Mouse (Mus musculus) ovary, adult 18-20 months (tissue): ENCODE data around the gene Gng12.
"Not testable (repeated sequence)": the region's sequence is repeated elsewhere in the genome, so short reads cannot be mapped to it uniquely, and the experiment has no call there.

Experiments
- DNase-seq: peaks from one replicate; pipeline ENCODE4 v3.0.0; 2022; ENCODE audit warnings: low spot score, mixed read lengths

Gene Gng12

GRCm38 (mm10) chr6:66955089-66955657, 59.0 kb downstream of the Gng12 start:
- DNase-seq: no peak

GRCm38 (mm10) chr6:66958466-66959235, 62.5 kb downstream of the Gng12 start:
- no peak for DNase-seq

- DNase-seq: peak; percentile 28
These were observed 66.4 kb downstream of the Gng12 start for GRCm38 (mm10) chr6:66962582-66963043.

- DNase-seq: no peak
These were observed 66.9 kb downstream of the Gng12 start for GRCm38 (mm10) chr6:66963068-66963467.

- not testable (repeated sequence) for DNase-seq
These were observed 67.5 kb downstream of the Gng12 start for GRCm38 (mm10) chr6:66963651-66964050.

- DNase-seq: no peak
These were observed 68.0 kb downstream of the Gng12 start for GRCm38 (mm10) chr6:66964222-66964621.

DNA sequence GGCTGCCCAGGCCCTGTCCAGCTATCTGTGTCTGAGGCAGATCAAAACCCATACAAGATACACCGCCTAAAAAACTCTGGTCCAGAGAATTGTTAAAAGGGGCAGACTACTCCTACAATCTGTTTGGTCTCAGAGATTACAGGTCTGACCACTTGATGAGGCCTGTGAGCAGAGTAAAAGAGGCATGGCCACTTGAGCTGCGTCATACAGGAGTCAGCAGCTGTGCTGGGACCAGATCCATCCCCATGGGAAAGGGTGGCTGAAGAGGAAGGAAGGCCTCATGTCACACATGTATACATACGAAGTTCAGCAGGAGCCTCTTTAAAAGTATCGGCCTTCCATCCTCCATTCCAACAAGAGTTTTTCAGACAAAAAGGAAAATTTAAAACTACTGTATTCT, 69.0 kb downstream of the Gng12 start:
- DNase-seq: no peak

DNA sequence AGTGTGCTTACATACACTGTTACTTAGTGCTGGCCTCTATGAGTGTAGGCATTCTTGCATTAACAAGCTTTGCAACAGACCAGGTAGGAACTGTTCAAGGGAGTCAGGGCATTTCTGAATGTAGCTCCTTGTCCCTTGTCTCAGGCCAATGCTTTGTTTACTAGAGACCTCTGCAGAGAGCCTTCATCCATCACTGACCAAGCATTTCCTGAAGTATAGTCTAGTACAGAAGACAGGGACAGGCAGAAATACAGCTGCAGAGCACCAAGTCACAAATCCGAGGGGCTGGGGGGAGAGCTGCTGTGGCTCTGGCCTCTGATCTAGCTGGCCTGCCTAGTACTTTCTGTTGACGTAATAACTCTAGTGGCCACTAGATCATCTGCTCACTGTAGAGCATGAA, 71.6 kb downstream of the Gng12 start:
- no peak for DNase-seq

- no peak for DNase-seq
These were observed 73.2 kb downstream of the Gng12 start for GRCm38 (mm10) chr6:66969446-66969845.

GRCm38 (mm10) chr6:66972300-66972699, 76.1 kb downstream of the Gng12 start:
- no peak for DNase-seq

GRCm38 (mm10) chr6:66973180-66973579, 77.0 kb downstream of the Gng12 start:
- no peak for DNase-seq

- DNase-seq: no peak
These were observed 79.3 kb downstream of the Gng12 start for GRCm38 (mm10) chr6:66975522-66975921.

- DNase-seq: no peak
These were observed 83.0 kb downstream of the Gng12 start for GRCm38 (mm10) chr6:66979197-66979596.

GRCm38 (mm10) chr6:66980040-66980439, 83.8 kb downstream of the Gng12 start:
- no peak for DNase-seq

GRCm38 (mm10) chr6:66981366-66981765, 85.2 kb downstream of the Gng12 start:
- DNase-seq: no peak

- no peak for DNase-seq
These were observed 85.7 kb downstream of the Gng12 start for GRCm38 (mm10) chr6:66981864-66982263.

GRCm38 (mm10) chr6:66984079-66984478, 87.9 kb downstream of the Gng12 start:
- DNase-seq: no peak

DNA sequence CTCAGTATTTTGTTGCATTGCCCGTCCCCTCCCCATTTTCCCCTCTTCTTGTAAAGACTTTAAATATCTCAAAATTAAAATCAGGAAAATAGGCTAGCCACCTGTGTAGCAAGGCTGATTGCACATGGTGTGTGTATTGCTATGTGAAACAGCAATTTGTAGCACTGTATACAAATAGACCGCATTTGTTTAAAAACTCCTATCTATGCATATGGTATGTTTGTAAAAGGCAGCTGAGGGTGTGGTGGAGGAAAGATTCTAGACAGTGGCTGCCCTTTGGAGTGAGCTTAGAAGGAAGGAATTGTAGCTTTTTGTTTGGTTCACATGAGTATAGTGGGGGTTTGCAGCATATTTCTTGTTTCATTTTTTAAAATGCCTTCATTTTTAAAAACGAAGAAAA, 88.5 kb downstream of the Gng12 start:
- no peak for DNase-seq

- no peak for DNase-seq
These were observed 89.3 kb downstream of the Gng12 start for GRCm38 (mm10) chr6:66985500-66985899.

DNA sequence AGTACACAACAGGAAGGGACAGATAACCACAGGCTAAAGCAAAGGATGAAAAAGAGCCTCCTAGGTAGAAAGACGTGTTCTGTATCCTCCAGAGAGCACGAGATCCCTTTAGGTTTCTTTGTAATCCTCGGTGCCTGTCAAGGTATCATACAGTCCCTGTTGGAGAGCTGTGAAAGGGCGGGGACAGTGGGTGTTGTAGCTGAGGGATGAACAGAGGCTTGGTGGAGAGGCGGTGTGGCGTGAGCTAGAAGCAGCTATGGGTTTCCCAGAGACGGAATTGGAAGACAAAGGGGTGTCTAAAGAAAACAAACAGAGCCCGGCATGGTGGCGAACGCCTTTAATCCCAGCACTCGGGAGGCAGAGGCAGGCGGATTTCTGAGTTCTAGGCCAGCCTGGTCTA, 89.9 kb downstream of the Gng12 start:
- DNase-seq: no peak

GRCm38 (mm10) chr6:66987643-66988042, 91.4 kb downstream of the Gng12 start:
- DNase-seq: no peak

GRCm38 (mm10) chr6:66988363-66988762, 92.2 kb downstream of the Gng12 start:
- no peak for DNase-seq

GRCm38 (mm10) chr6:66989037-66989436, 92.8 kb downstream of the Gng12 start:
- DNase-seq: no peak

GRCm38 (mm10) chr6:66989518-66989917, 93.3 kb downstream of the Gng12 start:
- DNase-seq: no peak
